Mouse (Mus musculus) stomach, embryonic 16.5 days (tissue): Measurements from ENCODE around the gene Cd300ld5. TPM values are rescaled to one million over a fixed set of nuclear protein-coding genes. Genes with fewer than 3 reads are reported as not detected.

ENCODE experiments used
- ATAC-seq: fragments of 200-750 bp; cut with Nextera tagmentation; 2 replicates; pipeline ENCODE4 v1.8.0; 2017; ENCODE audit warnings: moderate number of reproducible peaks, moderate TSS enrichment; ENCODE audit not compliant: insufficient read depth, low FRiP score
- H3K27ac ChIP-seq: fragments of 300-500 bp; sonication (generic); 2 replicates; pipeline ENCODE4 v1.5.1; 2014; ENCODE audit warnings: low read length
- H3K27me3 ChIP-seq: fragments of 300-500 bp; sonication (generic); 2 replicates; pipeline ENCODE4 v1.6.1; 2014; ENCODE audit warnings: low read length, control low read depth, mixed read lengths; ENCODE audit not compliant: control insufficient read depth, insufficient read depth
- H3K36me3 ChIP-seq: fragments of 300-500 bp; sonication (generic); 2 replicates; pipeline ENCODE4 v1.6.1; 2014; ENCODE audit warnings: low read length; ENCODE audit not compliant: control insufficient read depth, insufficient read depth
- H3K4me1 ChIP-seq: fragments of 300-500 bp; sonication (generic); 2 replicates; pipeline ENCODE4 v1.6.1; 2014; ENCODE audit warnings: low read length, control low read depth, mixed read lengths; ENCODE audit not compliant: control insufficient read depth, insufficient read depth
- H3K4me2 ChIP-seq: fragments of 300-500 bp; sonication (generic); 2 replicates; pipeline ENCODE4 v1.6.1; 2014; ENCODE audit warnings: low read depth, low read length, mixed read lengths
- H3K4me3 ChIP-seq: fragments of 300-500 bp; sonication (generic); replicated peaks from 2 replicates; pipeline ENCODE4 v1.5.1; 2014; ENCODE audit warnings: mild to moderate bottlenecking, low read length
- H3K9ac ChIP-seq: fragments of 300-500 bp; sonication (generic); 2 replicates; pipeline ENCODE4 v1.6.1; 2014; ENCODE audit warnings: low read length
- H3K9me3 ChIP-seq: fragments of 300-500 bp; sonication (generic); replicated peaks from 2 replicates; pipeline ENCODE4 v1.6.1; 2016; ENCODE audit warnings: low read length, control low read depth; ENCODE audit not compliant: control insufficient read depth
- WGBS: fragments of 180-500 bp; shearing (Covaris S2); extraction: QIAGEN DNeasy Blood & Tissue Kit; methylation state at CpG from one replicate; pipeline ENCODE4 v1.1.7; 2014; 5-methylcytosine and 5-hydroxymethylcytosine counted together
- polyA plus RNA-seq: library from polyadenylated mRNA; unstranded; fragments of >200 nt; fragmentation: Nextera tagmentation; extraction: Ambion mirVana; gene quantifications from 2 replicates; pipeline ENCODE4 v1.2.1, GENCODE M21; 2015

Gene Cd300ld5
- polyA plus RNA-seq, 1 experiment from 2014 or later, result not detected

DNA sequence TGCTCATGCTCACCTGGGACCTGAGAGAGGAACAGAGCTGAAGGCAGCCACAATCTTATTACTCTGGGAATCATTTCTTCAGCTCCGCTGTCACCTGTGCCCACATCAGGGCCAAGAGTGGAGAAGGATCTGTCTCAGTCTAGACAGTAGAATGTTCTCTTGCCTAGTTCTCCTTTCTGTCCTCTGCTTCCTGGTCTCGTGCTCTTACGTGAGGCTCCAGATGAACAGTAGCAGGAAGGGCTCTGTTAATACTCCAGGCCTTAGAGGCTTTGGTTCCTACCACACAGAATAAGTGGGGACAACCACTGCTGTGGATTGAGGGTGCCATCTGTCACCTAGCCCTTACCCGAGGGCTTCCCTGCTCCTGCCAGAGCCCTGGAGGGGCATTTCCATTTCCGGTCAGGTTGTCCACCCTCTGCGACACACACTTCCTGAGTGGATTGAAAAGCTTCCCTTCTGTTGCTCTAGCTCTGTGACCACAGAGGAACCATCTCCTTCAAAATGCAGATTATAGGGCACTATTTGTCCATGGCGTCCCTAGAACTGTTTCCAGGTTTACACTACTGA lies 36.0 kb downstream of the Cd300ld5 start, which contains the start of gene Cd300c2:
Gene Cd300c2 (minus strand): TSS at position 407 of the 567 bp plus-strand sequence.
- no peaks in the 10 kb centered on the region for H3K27me3 ChIP-seq
- no peak for ATAC-seq
- 75% methylated on average over 7 of the region's 7 CpGs for WGBS
- H3K4me3 ChIP-seq, result no peak within 1 kb of the TSS
- H3K4me2 ChIP-seq, result no peak within 1 kb of the TSS
- no peak within 1 kb of the TSS for H3K9ac ChIP-seq
- H3K36me3 ChIP-seq, result no peaks in the 10 kb centered on the region
- no peaks in the 10 kb centered on the region for H3K9me3 ChIP-seq
- H3K4me1 ChIP-seq, result no peaks in the 10 kb centered on the region
- H3K27ac ChIP-seq, result no peak within 1 kb of the TSS

DNA sequence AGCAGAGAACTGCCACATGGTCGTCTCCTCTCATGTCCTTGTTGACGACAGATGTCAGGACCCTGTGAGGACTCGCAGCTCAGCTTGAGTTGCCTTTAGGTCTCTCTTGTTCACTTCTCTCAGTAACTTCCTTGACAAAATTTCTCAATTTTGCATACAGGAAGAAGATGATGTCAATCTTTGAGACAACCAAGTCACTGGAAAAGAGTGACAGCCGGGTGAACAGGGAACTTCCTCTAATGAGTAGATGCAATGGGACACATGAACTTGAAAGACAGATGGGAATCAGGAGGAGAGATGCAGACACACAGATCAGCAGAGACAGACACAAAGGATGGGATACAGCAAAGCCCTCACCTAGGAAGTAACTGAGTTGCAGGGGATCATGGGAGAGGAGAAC lies 47.8 kb downstream of the Cd300ld5 start, which contains the start of gene Cd300ld:
Gene Cd300ld (minus strand): TSS at position 130 of the 400 bp plus-strand sequence.
- Histone ChIP-seq H3K27ac (no peak within 1 kb of the TSS), H3K4me1 (no peaks in the 10 kb centered on the region), H3K4me2 (no peak within 1 kb of the TSS), H3K9ac (no peak within 1 kb of the TSS), H3K4me3 (no peak within 1 kb of the TSS), H3K27me3 (no peaks in the 10 kb centered on the region), H3K36me3 (no peaks in the 10 kb centered on the region), H3K9me3 (no peaks in the 10 kb centered on the region)
- ATAC-seq, result no peak
- WGBS, result 69% methylated on average over 4 of the region's 4 CpGs

DNA sequence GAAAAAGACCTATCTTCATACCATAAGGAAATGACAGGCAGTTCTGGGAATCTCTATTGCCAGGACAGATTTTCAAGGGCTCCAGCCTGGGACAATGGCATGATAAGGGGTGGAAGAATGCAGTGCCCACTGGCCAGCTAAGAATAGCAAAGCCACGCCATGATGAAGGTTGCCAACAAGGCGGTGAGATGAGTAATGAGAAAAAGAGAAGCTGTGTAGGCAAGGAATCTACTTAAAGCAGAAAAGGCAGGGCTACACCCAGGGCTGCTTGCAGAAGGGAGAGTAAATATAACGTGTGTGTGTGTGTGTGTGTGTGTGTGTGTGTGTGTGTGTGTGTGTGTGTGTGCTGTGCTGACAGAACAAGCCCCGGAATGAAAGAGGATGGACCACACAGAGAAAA lies 55.7 kb downstream of the Cd300ld5 start:
- Histone ChIP-seq H3K27ac (no peak overlapping the region), H3K9ac (no peak overlapping the region), H3K4me1 (no peaks in the 10 kb centered on the region), H3K36me3 (no peaks in the 10 kb centered on the region), H3K9me3 (0 out of 2 replicates have a peak, but pooled peaks cover 4% of the 10 kb centered on the region), H3K4me3 (no peak overlapping the region), H3K4me2 (no peak overlapping the region), H3K27me3 (no peaks in the 10 kb centered on the region)
- 52% methylated on average over 4 of the region's 4 CpGs for WGBS
- no peak for ATAC-seq

Other genes starting within 250 kb of the Cd300ld5 start
- gene Btbd17, start 241.8 kb downstream of the Cd300ld5 start, polyA plus RNA-seq, result 0.65 and 1.3 TPM in 2 replicates
- 0.36 and 0.41 TPM in 2 replicates for gene Gpr142, start 238.8 kb downstream of the Cd300ld5 start, polyA plus RNA-seq
- gene Gprc5c, start 186.6 kb downstream of the Cd300ld5 start, polyA plus RNA-seq, result 23.0 and 23.7 TPM in 2 replicates
- gene Cd300a, start 147.7 kb downstream of the Cd300ld5 start, polyA plus RNA-seq, result 2.3 and 2.5 TPM in 2 replicates
- gene Cd300lb, start 103.4 kb downstream of the Cd300ld5 start, polyA plus RNA-seq, result 0.74 and 1.2 TPM in 2 replicates
- not detected in 2 replicates for gene Cd300c, start 68.6 kb downstream of the Cd300ld5 start, polyA plus RNA-seq
- gene Cd300ld, start 47.8 kb downstream of the Cd300ld5 start, polyA plus RNA-seq, result 0.46 and 0.67 TPM in 2 replicates
- 2.2 and 3.8 TPM in 2 replicates for gene Cd300c2, start 35.9 kb downstream of the Cd300ld5 start, polyA plus RNA-seq
- not detected in 2 replicates for gene Cd300ld2, start 21.6 kb downstream of the Cd300ld5 start, polyA plus RNA-seq
- gene Cd300ld4, start 10.8 kb downstream of the Cd300ld5 start, polyA plus RNA-seq, result not detected in 2 replicates
- not detected in 2 replicates for gene Cd300ld3, start 10.6 kb upstream of the Cd300ld5 start, polyA plus RNA-seq
- 0.26 TPM in 1 of 2 replicates, not detected in the other for gene Cd300e, start 24.4 kb upstream of the Cd300ld5 start, polyA plus RNA-seq
- gene Rab37, start 53.7 kb upstream of the Cd300ld5 start, polyA plus RNA-seq, result 2.2 and 2.3 TPM in 2 replicates
- gene Cd300lf, start 96.2 kb upstream of the Cd300ld5 start, polyA plus RNA-seq, result 2.0 and 3.4 TPM in 2 replicates
- gene Slc9a3r1, start 125.6 kb upstream of the Cd300ld5 start, polyA plus RNA-seq, result 136 and 138 TPM in 2 replicates
- gene Tmem104, start 149.7 kb upstream of the Cd300ld5 start, polyA plus RNA-seq, result 8.3 and 9.7 TPM in 2 replicates
- gene Nat9, start 150.1 kb upstream of the Cd300ld5 start, polyA plus RNA-seq, result 21.8 and 23.4 TPM in 2 replicates
- gene Grin2c, start 229.5 kb upstream of the Cd300ld5 start, polyA plus RNA-seq, result not detected in 2 replicates
- gene Fdxr, start 239.3 kb upstream of the Cd300ld5 start, polyA plus RNA-seq, result 15.4 and 15.9 TPM in 2 replicates